Mouse (Mus musculus): ENCODE measurements around the gene Dmxl2.

Dmxl2 gene

DNA sequence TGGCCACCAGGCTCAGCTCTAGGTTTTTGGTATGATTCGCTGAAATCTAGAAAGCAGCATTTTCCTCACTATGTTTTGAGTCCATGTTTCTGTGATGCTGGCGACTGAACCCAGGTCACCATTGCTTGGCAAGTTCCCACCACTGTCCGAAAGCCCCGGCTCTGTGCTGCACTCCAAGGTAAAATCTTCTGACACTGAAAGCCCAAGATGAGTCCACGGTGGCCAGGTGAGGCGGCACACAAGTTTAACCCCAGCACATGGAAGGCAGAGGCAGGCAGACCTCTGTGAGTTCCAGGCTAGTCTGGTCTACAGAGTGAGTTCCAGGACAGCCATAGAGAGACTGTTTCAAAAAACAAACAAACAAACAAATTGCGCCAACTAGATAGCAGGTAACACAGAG lies 172.2 kb downstream of the Dmxl2 start:
- no peak for DNase-seq (ENCODE audit: extremely low spot score, low spot score)

- DNase-seq (ENCODE audit: extremely low spot score, low spot score) = no peak
Observed at GRCm38 (mm10) chr9:54323456-54323855, 178.0 kb downstream of the Dmxl2 start.

- DNase-seq (ENCODE audit: extremely low spot score, low spot score) = no peak
Observed at GRCm38 (mm10) chr9:54316363-54316762, 185.1 kb downstream of the Dmxl2 start.

Data from neural tube, embryonic 10.5 days (tissue).